Mouse (Mus musculus) CD4-positive helper T cell, adult 2 months (primary cell): ENCODE data around the gene Efcab5.
"Not testable (repeated sequence)": the region's sequence is repeated elsewhere in the genome, so short reads cannot be mapped to it uniquely, and the experiment has no call there.

Experiments
- DNase-seq: peaks from one replicate; pipeline ENCODE4 v3.0.0-alpha.2; 2012; ENCODE audit warnings: low read depth, missing footprints, low spot score

Efcab5 gene

GRCm38 (mm10) chr11:77179771-77180170, 9.0 kb downstream of the Efcab5 start:
- DNase-seq: no peak

GRCm38 (mm10) chr11:77174531-77174930, 14.2 kb downstream of the Efcab5 start:
- DNase-seq: no peak

GRCm38 (mm10) chr11:77173731-77174130, 15.0 kb downstream of the Efcab5 start:
- no peak for DNase-seq

- DNase-seq: no peak
These were observed 28.0 kb downstream of the Efcab5 start for GRCm38 (mm10) chr11:77160744-77161143.

- no peak for DNase-seq
These were observed 28.4 kb downstream of the Efcab5 start for GRCm38 (mm10) chr11:77160341-77160740.

- no peak for DNase-seq
These were observed 34.6 kb downstream of the Efcab5 start for GRCm38 (mm10) chr11:77154214-77154613.

- no peak for DNase-seq
These were observed 38.0 kb downstream of the Efcab5 start for GRCm38 (mm10) chr11:77150806-77151205.

- not testable (repeated sequence) for DNase-seq
These were observed 38.8 kb downstream of the Efcab5 start for GRCm38 (mm10) chr11:77149783-77150630.

GRCm38 (mm10) chr11:77148774-77149173, 40.0 kb downstream of the Efcab5 start:
- DNase-seq: no peak

- no peak for DNase-seq
These were observed 41.0 kb downstream of the Efcab5 start for GRCm38 (mm10) chr11:77147753-77148152.

GRCm38 (mm10) chr11:77145423-77145822, 43.3 kb downstream of the Efcab5 start:
- DNase-seq: no peak

- DNase-seq: no peak
These were observed 46.8 kb downstream of the Efcab5 start for GRCm38 (mm10) chr11:77141938-77142337.

GRCm38 (mm10) chr11:77139976-77140375, 48.8 kb downstream of the Efcab5 start:
- DNase-seq: no peak

- DNase-seq: no peak
These were observed 55.3 kb downstream of the Efcab5 start for GRCm38 (mm10) chr11:77133450-77133849.

- DNase-seq: peak; percentile 20
These were observed 56.2 kb downstream of the Efcab5 start for GRCm38 (mm10) chr11:77132580-77132979.

GRCm38 (mm10) chr11:77128562-77128961, 60.2 kb downstream of the Efcab5 start:
- no peak for DNase-seq

GRCm38 (mm10) chr11:77111141-77111540, 77.6 kb downstream of the Efcab5 start:
- peak; percentile 17 for DNase-seq

GRCm38 (mm10) chr11:77108442-77108841, 80.3 kb downstream of the Efcab5 start:
- no peak for DNase-seq

- DNase-seq: not testable (repeated sequence)
These were observed 80.9 kb downstream of the Efcab5 start for GRCm38 (mm10) chr11:77107872-77108271.

GRCm38 (mm10) chr11:77106961-77107360, 81.8 kb downstream of the Efcab5 start:
- DNase-seq: no peak

- peak; percentile 65 for DNase-seq
These were observed 88.4 kb downstream of the Efcab5 start for GRCm38 (mm10) chr11:77100137-77100937.

- no peak for DNase-seq
These were observed 90.3 kb downstream of the Efcab5 start for GRCm38 (mm10) chr11:77098332-77098972.
